In the genomic region with DNA sequence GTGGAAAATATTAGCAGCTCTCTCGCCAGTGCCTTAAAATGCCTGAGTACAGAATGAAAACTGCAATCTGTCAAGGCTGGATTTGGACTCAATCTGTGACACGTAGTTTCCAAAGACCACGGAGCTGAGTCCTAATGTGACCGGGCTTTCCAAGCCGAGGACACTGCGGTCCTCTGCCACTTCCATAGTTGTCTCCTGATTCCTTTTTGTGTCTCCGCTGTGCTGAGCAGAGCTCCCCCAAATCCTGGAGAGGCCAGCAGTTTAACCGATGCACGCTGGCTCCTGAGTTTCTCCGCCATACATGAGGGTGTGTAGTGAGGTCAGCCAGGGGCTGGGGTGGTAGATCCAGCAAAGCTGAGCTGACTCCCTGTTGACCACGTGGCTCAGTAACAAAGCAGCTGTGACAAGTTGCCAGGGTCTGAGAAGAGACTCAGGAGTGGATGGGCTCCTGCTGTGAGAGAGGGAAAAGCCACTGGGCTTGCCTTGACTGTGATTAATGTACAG, we compare ENCODE assay signal across 8 mouse cellular contexts. TPM values are rescaled to one million over a fixed set of nuclear protein-coding genes. Genes with fewer than 3 reads are reported as not detected.
DNase-seq lines count a peak whose midpoint lies in the region; ATAC-seq and TF ChIP-seq lines count a peak whose summit lies in the region.

No protein-coding gene starts in this region.

- DNase-seq in layer of hippocampus, postnatal 14 days (ENCODE audit: low spot score in 2 of 2) = peak; percentile 17 to 35
- no peak for DNase-seq in layer of hippocampus, postnatal 10 days (ENCODE audit: low spot score in 2 of 2)
- DNase-seq in midbrain, postnatal 0 days (ENCODE audit: low spot score) = peak; percentile 56
- no peak for DNase-seq in thymus, postnatal 25 days
- DNase-seq in thymus, adult 18-20 months = no peak
- DNase-seq in liver = no peak

- no peak overlapping the region for H3K9ac ChIP-seq in embryonic facial prominence, embryonic 12.5 days
- H3K9ac ChIP-seq in hindbrain, embryonic 12.5 days = 0 out of 2 replicates have a peak overlapping the region, but pooled peaks have one; percentile 33
- no peak overlapping the region for H3K9ac ChIP-seq in midbrain, postnatal 0 days (replicated peaks; ENCODE audit: low read length, poor library complexity, severe bottlenecking)

- peaks cover 19% of the 10 kb centered on the region; the same call in 1 of the 2 replicates for H3K4me1 ChIP-seq in embryonic facial prominence, embryonic 12.5 days
- peaks cover 19% of the 10 kb centered on the region for H3K4me1 ChIP-seq in hindbrain, embryonic 12.5 days
- H3K4me1 ChIP-seq in midbrain, postnatal 0 days (ENCODE audit: insufficient read depth, low read length) = no peaks in the 10 kb centered on the region

- H3K4me3 ChIP-seq in embryonic facial prominence, embryonic 12.5 days = no peak overlapping the region
- no peak overlapping the region for H3K4me3 ChIP-seq in hindbrain, embryonic 12.5 days
- no peak overlapping the region for H3K4me3 ChIP-seq in midbrain, postnatal 0 days (ENCODE audit: low read depth, low read length)

- whole genome bisulfite sequencing in embryonic facial prominence, embryonic 12.5 days = 53% methylated on average over 11 of the region's 11 CpGs
- 46% methylated on average over 11 of the region's 11 CpGs for WGBS in hindbrain, embryonic 12.5 days
- WGBS in midbrain, postnatal 0 days = 50% methylated on average over 11 of the region's 11 CpGs

- H3K27me3 ChIP-seq in embryonic facial prominence, embryonic 12.5 days = no peaks in the 10 kb centered on the region
- no peaks in the 10 kb centered on the region for H3K27me3 ChIP-seq in hindbrain, embryonic 12.5 days
- no peaks in the 10 kb centered on the region for H3K27me3 ChIP-seq in midbrain, postnatal 0 days (ENCODE audit: insufficient read depth, low read length)

- no peak overlapping the region for H3K4me2 ChIP-seq in embryonic facial prominence, embryonic 12.5 days (replicated peaks)
- no peak overlapping the region for H3K4me2 ChIP-seq in hindbrain, embryonic 12.5 days (replicated peaks)
- H3K4me2 ChIP-seq in midbrain, postnatal 0 days (ENCODE audit: low read depth, low read length, poor library complexity, severe bottlenecking) = no peak overlapping the region

- no peak overlapping the region for H3K27ac ChIP-seq in embryonic facial prominence, embryonic 12.5 days
- H3K27ac ChIP-seq in hindbrain, embryonic 12.5 days = peak overlapping the region; percentile 4; the same call in 1 of the 2 replicates
- H3K27ac ChIP-seq in midbrain, postnatal 0 days (ENCODE audit: low read depth, low read length) = no peak overlapping the region

- H3K36me3 ChIP-seq in embryonic facial prominence, embryonic 12.5 days = no peaks in the 10 kb centered on the region
- no peaks in the 10 kb centered on the region for H3K36me3 ChIP-seq in hindbrain, embryonic 12.5 days
- no peaks in the 10 kb centered on the region for H3K36me3 ChIP-seq in midbrain, postnatal 0 days (ENCODE audit: insufficient read depth, low read length)

- ATAC-seq in embryonic facial prominence, embryonic 12.5 days (ENCODE audit: insufficient number of reproducible peaks, insufficient read depth, low FRiP score, low TSS enrichment) = 0 out of 2 replicates have a peak, but pooled peaks have one; percentile 16
- peak; percentile 77; the same call in 1 of the 2 replicates for ATAC-seq in hindbrain, embryonic 12.5 days (ENCODE audit: low FRiP score)
- 0 out of 2 replicates have a peak, but pooled peaks have one; percentile 15 for ATAC-seq in midbrain, postnatal 0 days (ENCODE audit: low FRiP score)

- no peaks in the 10 kb centered on the region for H3K9me3 ChIP-seq in embryonic facial prominence, embryonic 12.5 days
- no peaks in the 10 kb centered on the region for H3K9me3 ChIP-seq in hindbrain, embryonic 12.5 days (replicated peaks)
- no peaks in the 10 kb centered on the region for H3K9me3 ChIP-seq in midbrain, postnatal 0 days (ENCODE audit: low read length)

- no peak for TF ChIP-seq CTCF in midbrain, postnatal 0 days (IDR thresholded peaks at IDR 0.05)

RNA-seq across cellular contexts. Expression of a gene that starts 45.0 kb away (rescaled TPM):
- total RNA-seq in layer of hippocampus, postnatal 14 days (2021) = 10 to 100 TPM; 27.2 to 33.5 TPM
- 10 to 100 TPM; 35.2 to 35.5 TPM for total RNA-seq in layer of hippocampus, postnatal 10 days (2021)
- polyA plus RNA-seq in embryonic facial prominence, embryonic 12.5 days (2016; fragmentation: Nextera tagmentation; extraction: Ambion mirVana) = 34.4 and 38.2 TPM in 2 replicates
- 31.5 and 37.6 TPM in 2 replicates for polyA plus RNA-seq in hindbrain, embryonic 12.5 days (2016; fragmentation: Nextera tagmentation; extraction: Ambion mirVana)
- total RNA-seq in midbrain, postnatal 0 days (2014; rRNA removed) = 59.7 and 59.9 TPM in 2 replicates
- 87.2 and 91.0 TPM in 2 replicates for polyA plus RNA-seq in midbrain, postnatal 0 days (2015; fragmentation: Nextera tagmentation; extraction: Ambion mirVana)

Comparison
In these comparisons a context has a peak if more than half of its experiments do, and no peak if none do; other contexts are left out.
1. DNase-seq: peak in layer of hippocampus, postnatal 14 days (2 of 2) and midbrain, postnatal 0 days (single experiment); none in layer of hippocampus, postnatal 10 days (0 of 2), thymus, postnatal 25 days (single experiment), thymus, adult 18-20 months (0 of 2) and liver (single experiment).
2. ATAC-seq: peak in every context shown above with its lines; median percentile 77 in hindbrain, embryonic 12.5 days; 16 in embryonic facial prominence, embryonic 12.5 days; 15 in midbrain, postnatal 0 days.